Mouse (Mus musculus) ovary, postnatal 10 days (tissue): Measurements from ENCODE around the gene Sptb.

Source experiments
- DNase-seq: peaks from one replicate; pipeline ENCODE4 v3.0.0; 2022; ENCODE audit warnings: low spot score

Gene Sptb

GRCm38 (mm10) chr12:76540701-76541221, 169.6 kb downstream of the Sptb start:
- no peak for DNase-seq

GRCm38 (mm10) chr12:76540169-76540568, 170.2 kb downstream of the Sptb start:
- no peak for DNase-seq

GRCm38 (mm10) chr12:76537434-76537833, 172.9 kb downstream of the Sptb start:
- no peak for DNase-seq

- DNase-seq, result no peak
Observed at GRCm38 (mm10) chr12:76536591-76537153, 173.7 kb downstream of the Sptb start.

GRCm38 (mm10) chr12:76535471-76535900, 174.9 kb downstream of the Sptb start:
- DNase-seq, result no peak

- no peak for DNase-seq
Observed at GRCm38 (mm10) chr12:76534641-76535283, 175.6 kb downstream of the Sptb start.

- DNase-seq, result no peak
Observed at GRCm38 (mm10) chr12:76534233-76534632, 176.1 kb downstream of the Sptb start.

- peak; percentile 68 for DNase-seq
Observed at GRCm38 (mm10) chr12:76533377-76534222, 176.7 kb downstream of the Sptb start.

- DNase-seq, result no peak
Observed at GRCm38 (mm10) chr12:76532926-76533376, 177.4 kb downstream of the Sptb start.

GRCm38 (mm10) chr12:76531986-76532925, 178.1 kb downstream of the Sptb start:
- DNase-seq, result no peak

GRCm38 (mm10) chr12:76530580-76531139, 179.7 kb downstream of the Sptb start, which contains the start of gene Plekhg3:
Gene Plekhg3 (plus strand): TSS chr12:76530891.
- DNase-seq, result no peak
